Mouse (Mus musculus): ENCODE results near the gene Zfp365.

- no peak for TF ChIP-seq CTCF (IDR thresholded peaks at IDR 0.05; ENCODE audit: control insufficient read depth, insufficient read depth, low read length)
- TF ChIP-seq POLR2A (IDR thresholded peaks at IDR 0.05; ENCODE audit: borderline replicate concordance, control insufficient read depth, low read depth, low read length) = no peak
Measured at GRCm38 (mm10) chr10:67880692-67881091, 31.8 kb downstream of the Zfp365 start.

All from bone marrow, adult 2 months (tissue).